Mouse (Mus musculus) gastrocnemius, adult 2 months (tissue): ENCODE results near the gene Rora. TPM values are rescaled to one million over a fixed set of nuclear protein-coding genes. Genes with fewer than 3 reads are reported as not detected.

Source experiments
- DNase-seq: peaks from one replicate; pipeline ENCODE4 v3.0.0; 2022
- H3K27ac ChIP-seq: fragments of 200-600 bp; 2 replicates; pipeline ENCODE4 v1.8.1; 2022; ENCODE audit warnings: mild to moderate bottlenecking
- H3K4me3 ChIP-seq: fragments of 200-600 bp; 2 replicates; pipeline ENCODE4 v1.8.1; 2022; ENCODE audit warnings: mild to moderate bottlenecking, moderate library complexity
- CTCF ChIP-seq: fragments of 200-600 bp; IDR thresholded peaks from 2 replicates; pipeline ENCODE4 v1.8.1; 2022; ENCODE audit warnings: antibody characterized with exemption, mild to moderate bottlenecking, moderate library complexity
- intact Hi-C: fragments of 180-260 bp; cut with DNase I; formaldehyde crosslinking; loops from one replicate; pipeline ENCODE4 v1.15.1; 2025
- total RNA-seq, 2 experiments: library from RNA; stranded (reverse); gene quantifications; 2 replicates each; pipeline ENCODE4 v1.2.3; 2021

The Rora gene
- total RNA-seq, 2 experiments from 2014 or later = 60.6 to 112 TPM

GRCm38 (mm10) chr9:68809536-68809935 is 155.9 kb downstream of the Rora start:
- intact Hi-C loops = no loop called here

GRCm38 (mm10) chr9:68814723-68815122 is 161.1 kb downstream of the Rora start:
- H3K4me3 ChIP-seq = no peak overlapping the region
- no peak for DNase-seq
- H3K27ac ChIP-seq = peak overlapping the region; percentile 20; the same call in 1 of the 2 replicates
- intact Hi-C loops = loop anchor here (5.0 kb wide), 2 partner anchors 108 to 483 kb away; no protein-coding TSS in a partner anchor
- no peak for TF ChIP-seq CTCF

More at GRCm38 (mm10) chr9:68809536-68809935, 155.9 kb downstream of the Rora start:
- DNase-seq = no peak
- no peak for TF ChIP-seq CTCF
- no peak overlapping the region for H3K4me3 ChIP-seq
- 0 out of 2 replicates have a peak overlapping the region, but pooled peaks have one; percentile 28 for H3K27ac ChIP-seq

GRCm38 (mm10) chr9:68815877-68816276 is 162.3 kb downstream of the Rora start:
- Histone ChIP-seq H3K4me3 (no peak overlapping the region), H3K27ac (no peak overlapping the region)
- no peak for TF ChIP-seq CTCF
- DNase-seq = no peak
- intact Hi-C loops = loop anchor here (5.0 kb wide), 1 partner anchor 106 kb away; no protein-coding TSS in a partner anchor

GRCm38 (mm10) chr9:68820036-68820435 is 166.4 kb downstream of the Rora start:
- Histone ChIP-seq H3K4me3 (no peak overlapping the region), H3K27ac (no peak overlapping the region)
- no peak for TF ChIP-seq CTCF
- intact Hi-C loops = no loop called here
- DNase-seq = no peak

- no peak overlapping the region for H3K4me3 ChIP-seq
- no peak for TF ChIP-seq CTCF
- peak; percentile 36 for DNase-seq
- H3K27ac ChIP-seq = no peak overlapping the region
- intact Hi-C loops = no loop called here
Measured at GRCm38 (mm10) chr9:68820478-68820877, 166.9 kb downstream of the Rora start.

- no peak overlapping the region for H3K4me3 ChIP-seq
- no peak for DNase-seq
- TF ChIP-seq CTCF = no peak
- no peak overlapping the region for H3K27ac ChIP-seq
- intact Hi-C loops = no loop called here
Measured at GRCm38 (mm10) chr9:68821388-68821787, 167.8 kb downstream of the Rora start.

GRCm38 (mm10) chr9:68823292-68823691 is 169.7 kb downstream of the Rora start:
- H3K4me3 ChIP-seq = no peak overlapping the region
- no peak for DNase-seq
- TF ChIP-seq CTCF = no peak
- no peak overlapping the region for H3K27ac ChIP-seq
- intact Hi-C loops = no loop called here

GRCm38 (mm10) chr9:68825107-68825506 is 171.5 kb downstream of the Rora start:
- Histone ChIP-seq H3K4me3 (no peak overlapping the region), H3K27ac (no peak overlapping the region)
- intact Hi-C loops = no loop called here
- no peak for DNase-seq
- no peak for TF ChIP-seq CTCF

- no peak overlapping the region for H3K27ac ChIP-seq
- H3K4me3 ChIP-seq = no peak overlapping the region
- no peak for TF ChIP-seq CTCF
- no peak for DNase-seq
- intact Hi-C loops = no loop called here
Measured at GRCm38 (mm10) chr9:68825841-68826240, 172.3 kb downstream of the Rora start.

- TF ChIP-seq CTCF = no peak
- DNase-seq = no peak
- no peak overlapping the region for H3K4me3 ChIP-seq
- intact Hi-C loops = no loop called here
- H3K27ac ChIP-seq = peak overlapping the region; percentile 21
Measured at GRCm38 (mm10) chr9:68827441-68827840, 173.9 kb downstream of the Rora start.

- DNase-seq = no peak
- intact Hi-C loops = loop anchor here (10.0 kb wide), 1 partner anchor 535 kb away; no protein-coding TSS in a partner anchor
- Histone ChIP-seq H3K27ac (no peak overlapping the region), H3K4me3 (no peak overlapping the region)
- peak; percentile 60 for TF ChIP-seq CTCF
Measured at GRCm38 (mm10) chr9:68829903-68830302, 176.3 kb downstream of the Rora start.

GRCm38 (mm10) chr9:68833323-68833722 is 179.7 kb downstream of the Rora start:
- H3K27ac ChIP-seq = no peak overlapping the region
- no peak overlapping the region for H3K4me3 ChIP-seq
- intact Hi-C loops = loop anchor here (10.0 kb wide), 1 partner anchor 531 kb away; no protein-coding TSS in a partner anchor
- no peak for TF ChIP-seq CTCF
- DNase-seq = no peak

- intact Hi-C loops = loop anchor here (10.0 kb wide), 1 partner anchor 530 kb away; no protein-coding TSS in a partner anchor
- no peak for TF ChIP-seq CTCF
- no peak for DNase-seq
- H3K27ac ChIP-seq = no peak overlapping the region
- no peak overlapping the region for H3K4me3 ChIP-seq
Measured at GRCm38 (mm10) chr9:68835037-68835649, 181.6 kb downstream of the Rora start.
